Mouse (Mus musculus): ENCODE results near the gene Gm42688.

GRCm38 (mm10) chr6:83101688-83102556, 505 bp downstream of the Gm42688 start:
- TF ChIP-seq GATA1 (IDR thresholded peaks at IDR 0.05; ENCODE audit: low read length) (no peak), TAL1 (IDR thresholded peaks at IDR 0.05; ENCODE audit: low read length) (no peak)
